Mouse (Mus musculus) leukemia stem cell, adult 10-12 weeks (primary cell): ENCODE measurements around the gene Zfp831. TPM values are rescaled to one million over a fixed set of nuclear protein-coding genes. Genes with fewer than 3 reads are reported as not detected.

Experiments used
- polyA plus RNA-seq: library from polyadenylated mRNA; stranded (reverse); fragments of >175 nt; gene quantifications from 2 replicates; pipeline ENCODE4 v1.2.3, GENCODE M21; 2012; ENCODE audit warnings: low replicate concordance

Zfp831 gene
- polyA plus RNA-seq = 3.8 and 4.1 TPM in 2 replicates

DNA sequence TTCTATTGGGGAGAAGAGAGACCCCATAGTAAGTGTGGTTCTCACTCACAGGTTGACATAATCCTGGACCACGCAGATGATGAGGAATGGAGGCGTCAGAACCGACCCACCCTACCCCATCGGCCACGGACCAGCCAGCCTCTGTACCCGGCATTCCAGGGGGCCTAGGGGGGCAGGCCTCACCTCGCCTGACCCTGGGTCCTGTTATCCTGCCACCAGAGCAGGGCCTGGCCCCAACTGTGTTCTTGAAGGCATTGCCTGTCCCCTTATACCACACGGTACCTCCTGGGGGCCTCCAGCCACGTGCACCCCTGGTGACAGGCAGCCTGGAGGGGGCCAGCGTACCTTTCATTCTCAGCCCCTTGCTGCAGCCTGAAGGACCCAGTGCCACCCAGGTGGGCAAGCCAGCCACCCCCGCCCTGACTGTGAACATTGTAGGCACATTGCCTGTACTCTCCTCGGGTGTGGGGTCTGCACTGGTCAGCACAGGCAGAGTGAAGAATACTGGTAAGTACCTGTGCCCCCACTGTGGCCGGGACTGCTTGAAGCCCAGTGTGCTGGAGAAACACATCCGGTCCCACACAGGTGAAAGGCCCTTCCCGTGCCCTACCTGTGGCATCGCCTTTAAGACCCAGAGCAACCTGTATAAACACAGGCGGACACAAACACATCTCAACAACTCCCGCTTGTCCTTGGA lies at the start of gene Zfp831:
Gene Zfp831 (plus strand): TSS at position 87 of the 697 bp plus-strand sequence.

Other genes starting within 250 kb of the Zfp831 start
- 63.6 and 67.5 TPM in 2 replicates for gene Nelfcd, start 227.7 kb upstream of the Zfp831 start, polyA plus RNA-seq
- 88.0 and 125 TPM in 2 replicates for gene Ctsz, start 204.5 kb upstream of the Zfp831 start, polyA plus RNA-seq
- 0.28 and 0.33 TPM in 2 replicates for gene Tubb1, start 192.8 kb upstream of the Zfp831 start, polyA plus RNA-seq
- 50.9 and 95.5 TPM in 2 replicates for gene Atp5e, start 179.4 kb upstream of the Zfp831 start, polyA plus RNA-seq
- gene Prelid3b, start 170.5 kb upstream of the Zfp831 start, polyA plus RNA-seq = 9.8 and 33.7 TPM in 2 replicates
- gene Edn3, start 117.1 kb downstream of the Zfp831 start, polyA plus RNA-seq = 0.11 and 0.16 TPM in 2 replicates